Mouse (Mus musculus): Measurements from ENCODE around the gene Gm20683.
A peak's percentile ranks its signal among the peaks of the same experiment; 100 is the strongest.

- TF ChIP-seq ZC3H11A (IDR thresholded peaks at IDR 0.05; ENCODE audit: low read depth, low read length), result no peak
- TF ChIP-seq EP300 (IDR thresholded peaks at IDR 0.05; ENCODE audit: low read depth in 1 of 2, low read length in 2 of 2), result no peak
- TF ChIP-seq POLR2A (IDR thresholded peaks at IDR 0.05; ENCODE audit: control insufficient read depth in 1 of 2, insufficient read depth in 1 of 2, low read depth in 1 of 2, low read length in 2 of 2, poor library complexity in 1 of 2), result peak; percentile 50 to 86; a peak in 3 of 4 replicates
- no peak for TF ChIP-seq MEF2A (IDR thresholded peaks at IDR 0.05; ENCODE audit: extremely low read depth, insufficient replicate concordance, low read depth, low read length, poor library complexity, severe bottlenecking)
- no peak for TF ChIP-seq GATA1 (IDR thresholded peaks at IDR 0.05; ENCODE audit: low read depth, low read length)
- TF ChIP-seq CTCF (IDR thresholded peaks at IDR 0.05 in 2 of 3, conservative IDR thresholded peaks at IDR 0.05 in 1 of 3; ENCODE audit: control insufficient read depth in 1 of 3, insufficient read depth in 1 of 3, low read depth in 2 of 3, low read length in 3 of 3, poor library complexity in 1 of 3, severe bottlenecking in 1 of 3), result no peak
- TF ChIP-seq ETS1 (IDR thresholded peaks at IDR 0.05; ENCODE audit: low read depth, low read length), result no peak
- TF ChIP-seq TAL1 (IDR thresholded peaks at IDR 0.05; ENCODE audit: low read length), result no peak
- TF ChIP-seq NELFE (IDR thresholded peaks at IDR 0.05; ENCODE audit: low read depth, low read length), result peak; percentile 85
Observed at GRCm38 (mm10) chr17:25785281-25785745, 56.2 kb downstream of the Gm20683 start, which contains the start of gene Haghl.
